In the genomic region with DNA sequence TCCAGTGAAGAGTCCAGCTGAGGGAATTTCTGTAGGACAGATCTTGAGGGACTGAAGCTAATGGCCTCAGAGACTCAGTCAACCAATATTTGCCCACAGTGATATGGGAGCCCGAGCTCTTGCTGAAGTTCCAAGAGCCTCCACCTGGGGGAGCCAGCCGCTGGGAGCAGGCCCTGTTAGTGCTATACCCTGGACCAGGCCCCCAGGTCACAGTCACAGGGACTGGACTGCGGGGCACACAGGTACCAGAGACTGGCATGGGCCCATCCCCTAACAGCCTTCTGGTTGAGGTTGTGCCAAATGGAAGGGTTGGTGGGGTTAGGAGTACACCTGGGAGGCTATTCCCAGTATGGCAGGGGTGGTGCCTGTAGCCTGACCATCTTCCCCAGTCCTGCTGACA, we compare ENCODE assay signal across 8 mouse cellular contexts. TPM values are rescaled to one million over a fixed set of nuclear protein-coding genes. Genes with fewer than 3 reads are reported as not detected.
DNase-seq lines count a peak whose midpoint lies in the region; ATAC-seq and TF ChIP-seq lines count a peak whose summit lies in the region.

No protein-coding gene starts in this region.

- H3K4me2 ChIP-seq in embryonic facial prominence, embryonic 13.5 days, result peak overlapping the region; percentile 94; the same call in 1 of the 2 replicates
- no peak overlapping the region for H3K4me2 ChIP-seq in heart, embryonic 15.5 days

- peak; percentile 70 for TF ChIP-seq CTCF in ES-Bruce4 (IDR thresholded peaks at IDR 0.05; ENCODE audit: low read depth, low read length)

- no peak overlapping the region for H3K27ac ChIP-seq in ES-Bruce4 (ENCODE audit: insufficient read depth, low read length)
- H3K27ac ChIP-seq in embryonic facial prominence, embryonic 13.5 days, result no peak overlapping the region
- no peak overlapping the region for H3K27ac ChIP-seq in heart, embryonic 15.5 days

- peak overlapping the region; percentile 70 for H3K4me3 ChIP-seq in ES-Bruce4 (ENCODE audit: low read depth, low read length)
- H3K4me3 ChIP-seq in embryonic facial prominence, embryonic 13.5 days, result 0 out of 2 replicates have a peak overlapping the region, but pooled peaks have one; percentile 51
- no peak overlapping the region for H3K4me3 ChIP-seq in heart, embryonic 15.5 days

- H3K36me3 ChIP-seq in ES-Bruce4 (ENCODE audit: control insufficient read depth, insufficient read depth, low read length, poor library complexity, severe bottlenecking), result peaks cover 20% of the 10 kb centered on the region
- H3K36me3 ChIP-seq in embryonic facial prominence, embryonic 13.5 days, result peaks cover 46% of the 10 kb centered on the region
- peaks cover 36% of the 10 kb centered on the region for H3K36me3 ChIP-seq in heart, embryonic 15.5 days

- no peak for TF ChIP-seq EP300 in ES-Bruce4 (IDR thresholded peaks at IDR 0.05; ENCODE audit: insufficient read depth, low read depth, low read length)

- H3K27me3 ChIP-seq in ES-Bruce4 (ENCODE audit: control insufficient read depth, insufficient read depth, low read length, poor library complexity, severe bottlenecking), result no peaks in the 10 kb centered on the region
- peaks cover 41% of the 10 kb centered on the region for H3K27me3 ChIP-seq in embryonic facial prominence, embryonic 13.5 days
- peaks cover 5% of the 10 kb centered on the region; the same call in 1 of the 2 replicates for H3K27me3 ChIP-seq in heart, embryonic 15.5 days

- peaks cover 3% of the 10 kb centered on the region for H3K4me1 ChIP-seq in ES-Bruce4 (ENCODE audit: control insufficient read depth, insufficient read depth, low read length)
- peaks cover 42% of the 10 kb centered on the region for H3K4me1 ChIP-seq in embryonic facial prominence, embryonic 13.5 days
- H3K4me1 ChIP-seq in heart, embryonic 15.5 days (replicated peaks), result peaks cover 58% of the 10 kb centered on the region

- H3K9me3 ChIP-seq in ES-Bruce4 (replicated peaks; ENCODE audit: control insufficient read depth, insufficient read depth, low read length, poor library complexity, severe bottlenecking), result no peaks in the 10 kb centered on the region
- no peaks in the 10 kb centered on the region for H3K9me3 ChIP-seq in embryonic facial prominence, embryonic 13.5 days
- H3K9me3 ChIP-seq in heart, embryonic 15.5 days (replicated peaks), result no peaks in the 10 kb centered on the region

- no peak for ATAC-seq in embryonic facial prominence, embryonic 13.5 days (ENCODE audit: insufficient number of reproducible peaks, insufficient read depth, low FRiP score, low TSS enrichment, low read depth)
- 0 out of 2 replicates have a peak, but pooled peaks have one; percentile 9 for ATAC-seq in heart, embryonic 15.5 days (replicated peaks; ENCODE audit: insufficient number of reproducible peaks, insufficient read depth, low FRiP score, low read depth)
- peak; percentile 38 for ATAC-seq in neutrophil, adult 5-6 weeks (ENCODE audit: extremely low read depth, insufficient number of reproducible peaks, low FRiP score, poor library complexity, severe bottlenecking)

- no peak overlapping the region for H3K9ac ChIP-seq in ES-Bruce4 (ENCODE audit: low read depth, poor library complexity, severe bottlenecking)
- no peak overlapping the region for H3K9ac ChIP-seq in embryonic facial prominence, embryonic 13.5 days
- H3K9ac ChIP-seq in heart, embryonic 15.5 days, result no peak overlapping the region

- TF ChIP-seq POLR2A in ES-Bruce4 (IDR thresholded peaks at IDR 0.05; ENCODE audit: insufficient read depth, low read length), result no peak

- DNase-seq in adrenal gland, postnatal 4 days (ENCODE audit: low spot score in 2 of 2), result peak; percentile 73 to 77
- peak; percentile 78 for DNase-seq in kidney, postnatal 14 days
- peak; percentile 50 to 54 for DNase-seq in lung, adult 18-20 months
- peak; percentile 73 for DNase-seq in thymus, postnatal 25 days

- 20% methylated on average over 3 of the region's 3 CpGs for WGBS in embryonic facial prominence, embryonic 13.5 days
- WGBS in heart, embryonic 15.5 days, result 20% methylated on average over 3 of the region's 3 CpGs

RNA-seq across cellular contexts. Expression of a gene that starts 0.9 kb away (rescaled TPM):
- 0.40 TPM in 1 of 2 replicates, not detected in the other for polyA plus RNA-seq in ES-Bruce4 (2011; ENCODE audit: insufficient read depth, insufficient read length, low read depth, missing spikeins)
- total RNA-seq in adrenal gland, postnatal 4 days (2021), result 1 to 10 TPM in 1 of 2 experiments, under 1 TPM in 1; 0.79 to 1.1 TPM
- not detected in 2 replicates for polyA plus RNA-seq in embryonic facial prominence, embryonic 13.5 days (2015; fragmentation: Nextera tagmentation; extraction: Ambion mirVana)
- 0.16 and 0.19 TPM in 2 replicates for polyA plus RNA-seq in heart, embryonic 15.5 days (2015; fragmentation: Nextera tagmentation; extraction: Ambion mirVana)
- total RNA-seq in neutrophil, adult 5-6 weeks (2017), result 0.81 TPM in 1 of 2 replicates, not detected in the other

RNA-seq across cellular contexts. Expression of a gene that starts 7.4 kb away (rescaled TPM):
- 0.85 TPM in 1 of 2 replicates, not detected in the other for polyA plus RNA-seq in ES-Bruce4 (2011; ENCODE audit: insufficient read depth, insufficient read length, low read depth, missing spikeins)
- 10 to 100 TPM; 12.7 to 18.4 TPM for total RNA-seq in adrenal gland, postnatal 4 days (2021)
- 0.76 and 2.2 TPM in 2 replicates for polyA plus RNA-seq in embryonic facial prominence, embryonic 13.5 days (2015; fragmentation: Nextera tagmentation; extraction: Ambion mirVana)
- 4.0 and 5.1 TPM in 2 replicates for polyA plus RNA-seq in heart, embryonic 15.5 days (2015; fragmentation: Nextera tagmentation; extraction: Ambion mirVana)
- not detected in 2 replicates for total RNA-seq in neutrophil, adult 5-6 weeks (2017)

RNA-seq across cellular contexts. Expression of a gene that starts 7.5 kb away (rescaled TPM):
- 73.5 and 81.6 TPM in 2 replicates for polyA plus RNA-seq in ES-Bruce4 (2011; ENCODE audit: insufficient read depth, insufficient read length, low read depth, missing spikeins)
- 100 to 1,000 TPM in 1 of 2 experiments, 10 to 100 TPM in 1; 93.7 to 105 TPM for total RNA-seq in adrenal gland, postnatal 4 days (2021)
- polyA plus RNA-seq in embryonic facial prominence, embryonic 13.5 days (2015; fragmentation: Nextera tagmentation; extraction: Ambion mirVana), result 118 and 125 TPM in 2 replicates
- 65.2 and 83.1 TPM in 2 replicates for polyA plus RNA-seq in heart, embryonic 15.5 days (2015; fragmentation: Nextera tagmentation; extraction: Ambion mirVana)
- total RNA-seq in neutrophil, adult 5-6 weeks (2017), result 50.4 and 52.8 TPM in 2 replicates

RNA-seq across cellular contexts. Expression of a gene that starts 7.9 kb away (rescaled TPM):
- polyA plus RNA-seq in ES-Bruce4 (2011; ENCODE audit: insufficient read depth, insufficient read length, low read depth, missing spikeins), result 90.1 and 100 TPM in 2 replicates
- 10 to 100 TPM; 79.5 to 79.9 TPM for total RNA-seq in adrenal gland, postnatal 4 days (2021)
- polyA plus RNA-seq in embryonic facial prominence, embryonic 13.5 days (2015; fragmentation: Nextera tagmentation; extraction: Ambion mirVana), result 75.6 and 78.9 TPM in 2 replicates
- polyA plus RNA-seq in heart, embryonic 15.5 days (2015; fragmentation: Nextera tagmentation; extraction: Ambion mirVana), result 38.3 and 48.3 TPM in 2 replicates
- total RNA-seq in neutrophil, adult 5-6 weeks (2017), result 15.5 and 20.4 TPM in 2 replicates

RNA-seq across cellular contexts. Expression of a gene that starts 20.5 kb away (rescaled TPM):
- 471 and 498 TPM in 2 replicates for polyA plus RNA-seq in ES-Bruce4 (2011; ENCODE audit: insufficient read depth, insufficient read length, low read depth, missing spikeins)
- 100 to 1,000 TPM; 668 to 717 TPM for total RNA-seq in adrenal gland, postnatal 4 days (2021)
- 1,868 and 1,916 TPM in 2 replicates for polyA plus RNA-seq in embryonic facial prominence, embryonic 13.5 days (2015; fragmentation: Nextera tagmentation; extraction: Ambion mirVana)
- polyA plus RNA-seq in heart, embryonic 15.5 days (2015; fragmentation: Nextera tagmentation; extraction: Ambion mirVana), result 1,772 and 2,077 TPM in 2 replicates
- 227 and 271 TPM in 2 replicates for total RNA-seq in neutrophil, adult 5-6 weeks (2017)
